10 mouse cellular contexts compared by ENCODE assay signal in genomic region chr1:193738821-193739220, GRCm38 (mm10).
DNase-seq lines count a peak whose midpoint lies in the region; ATAC-seq lines count a peak whose summit lies in the region.
"Had no signal": no experiment of that assay in that cellular context is flagged by ENCODE, and none has a peak within 500 bp of the region (broad histone marks: within the 10 kb centered on the region; RNA-seq: fewer than 3 reads in every experiment).

No protein-coding gene starts in this region.

- no peak for ATAC-seq in heart, embryonic 12.5 days (ENCODE audit: insufficient number of reproducible peaks, low FRiP score)
- ATAC-seq: forebrain, embryonic 15.5 days had no signal

- H3K4me2 ChIP-seq in heart, embryonic 12.5 days: no peak overlapping the region
- H3K4me2 ChIP-seq: forebrain, embryonic 15.5 days had no signal

- H3K4me1 ChIP-seq in heart, embryonic 12.5 days (replicated peaks): no peaks in the 10 kb centered on the region

- H3K27ac ChIP-seq in heart, embryonic 12.5 days (ENCODE audit: poor library complexity, severe bottlenecking): no peak overlapping the region
- H3K27ac ChIP-seq: forebrain, embryonic 15.5 days; liver, embryonic 14.5 days had no signal

- no peaks in the 10 kb centered on the region for H3K36me3 ChIP-seq in heart, embryonic 12.5 days
- H3K36me3 ChIP-seq: forebrain, embryonic 15.5 days had no signal

- H3K4me3 ChIP-seq in heart, embryonic 12.5 days: no peak overlapping the region
- H3K4me3 ChIP-seq: forebrain, embryonic 15.5 days had no signal

- 50% methylated on average over 6 of the region's 6 CpGs for WGBS in heart, embryonic 12.5 days

- DNase-seq in heart, postnatal 4 days: peak; percentile 49
- peak; percentile 7 for DNase-seq in ovary, postnatal 36 days (ENCODE audit: low spot score)
- no peak for DNase-seq in ovary, adult 18-20 months (ENCODE audit: low spot score)
- peak; percentile 74 for DNase-seq in embryo, embryonic 10 days (ENCODE audit: low spot score)
- DNase-seq in retina, embryonic 14.5 days (ENCODE audit: low spot score): peak; percentile 47
- no peak for DNase-seq in natural killer cell, adult 2 months (ENCODE audit: low spot score in 2 of 2)
- DNase-seq in frontal cortex, postnatal 10 days (ENCODE audit: low spot score in 2 of 2): no peak

- H3K9ac ChIP-seq in heart, embryonic 12.5 days: no peak overlapping the region
- H3K9ac ChIP-seq: forebrain, embryonic 15.5 days; liver, embryonic 14.5 days had no signal

- no peaks in the 10 kb centered on the region for H3K9me3 ChIP-seq in heart, embryonic 12.5 days (replicated peaks)
- H3K9me3 ChIP-seq: forebrain, embryonic 15.5 days had no signal

- no peaks in the 10 kb centered on the region for H3K27me3 ChIP-seq in heart, embryonic 12.5 days (replicated peaks)
- H3K27me3 ChIP-seq: forebrain, embryonic 15.5 days had no signal

Comparison
In these comparisons a context has a peak if more than half of its experiments do, and no peak if none do; other contexts are left out.
1. DNase-seq: peak in heart, postnatal 4 days (single experiment), ovary, postnatal 36 days (single experiment), embryo, embryonic 10 days (single experiment) and retina, embryonic 14.5 days (single experiment); none in ovary, adult 18-20 months (single experiment), natural killer cell, adult 2 months (0 of 2) and frontal cortex, postnatal 10 days (0 of 2).